Mouse (Mus musculus) hindbrain, embryonic 13.5 days (tissue): ENCODE measurements at regions not wholly inside any gene's neighbourhood (a gene's known extent, or its start where the extent isn't known, plus 50 kb on each side); places are given as distances from the start of the nearest gene placed in this dataset. TPM values are rescaled to one million over a fixed set of nuclear protein-coding genes. Genes with fewer than 3 reads are reported as not detected.

Experiments used
- microRNA-seq: library from miRNA; unstranded; fragments of <30 nt; microRNA quantifications from one replicate; pipeline ENCODE4, GENCODE M21; 2016

Small RNAs in the stretch of these regions (microRNA-seq; reads per million reads assigned to microRNA genes)
- gene Mir3089: not detected
